Mouse (Mus musculus) embryonic facial prominence, embryonic 14.5 days (tissue): ENCODE measurements around the gene Samd10. TPM values are rescaled to one million over a fixed set of nuclear protein-coding genes. Genes with fewer than 3 reads are reported as not detected.

Source experiments
- ATAC-seq: fragments of 200-750 bp; cut with Nextera tagmentation; 2 replicates; pipeline ENCODE4 v1.8.0; 2017; ENCODE audit warnings: low read depth, moderate number of reproducible peaks, moderate TSS enrichment
- DNase-seq: peaks from one replicate; pipeline ENCODE4 v3.0.0-alpha.2; 2015; ENCODE audit warnings: low spot score
- H3K27ac ChIP-seq: fragments of 300-500 bp; sonication (generic); replicated peaks from 2 replicates; pipeline ENCODE4 v1.5.1; 2014; ENCODE audit warnings: low read depth, mild to moderate bottlenecking, low read length, moderate library complexity
- H3K27me3 ChIP-seq: fragments of 300-500 bp; sonication (generic); replicated peaks from 2 replicates; pipeline ENCODE4 v1.6.1; 2014; ENCODE audit warnings: low read length; ENCODE audit not compliant: control insufficient read depth, insufficient read depth
- H3K36me3 ChIP-seq: fragments of 300-500 bp; sonication (generic); 2 replicates; pipeline ENCODE4 v1.6.1; 2014; ENCODE audit warnings: low read length, mixed read lengths; ENCODE audit not compliant: control insufficient read depth, insufficient read depth
- H3K4me1 ChIP-seq: fragments of 300-500 bp; sonication (generic); 2 replicates; pipeline ENCODE4 v1.6.1; 2014; ENCODE audit warnings: antibody characterized with exemption, low read length; ENCODE audit not compliant: control insufficient read depth, insufficient read depth
- H3K4me2 ChIP-seq: fragments of 300-500 bp; sonication (generic); 2 replicates; pipeline ENCODE4 v1.6.1; 2014; ENCODE audit warnings: low read depth, mild to moderate bottlenecking, low read length, moderate library complexity, mixed read lengths
- H3K4me3 ChIP-seq: fragments of 300-500 bp; sonication (generic); 2 replicates; pipeline ENCODE4 v1.5.1; 2014; ENCODE audit warnings: low read depth, mild to moderate bottlenecking, low read length
- H3K9ac ChIP-seq: fragments of 300-500 bp; sonication (generic); 2 replicates; pipeline ENCODE4 v1.6.1; 2014; ENCODE audit warnings: low read depth, mild to moderate bottlenecking, low read length, moderate library complexity, mixed read lengths
- H3K9me3 ChIP-seq: fragments of 300-500 bp; sonication (generic); 2 replicates; pipeline ENCODE4 v1.6.1; 2016; ENCODE audit warnings: low read length; ENCODE audit not compliant: control insufficient read depth
- WGBS: fragments of 180-500 bp; shearing (Covaris S2); extraction: QIAGEN DNeasy Blood & Tissue Kit; methylation state at CpG from one replicate; pipeline ENCODE4 v1.1.7; 2014; 5-methylcytosine and 5-hydroxymethylcytosine counted together
- polyA plus RNA-seq: library from polyadenylated mRNA; unstranded; fragments of >200 nt; fragmentation: Nextera tagmentation; extraction: Ambion mirVana; gene quantifications from 2 replicates; pipeline ENCODE4 v1.2.1, GENCODE M21; 2014

The Samd10 gene
- polyA plus RNA-seq, 1 experiment from 2014 or later = 13.1 TPM

DNA sequence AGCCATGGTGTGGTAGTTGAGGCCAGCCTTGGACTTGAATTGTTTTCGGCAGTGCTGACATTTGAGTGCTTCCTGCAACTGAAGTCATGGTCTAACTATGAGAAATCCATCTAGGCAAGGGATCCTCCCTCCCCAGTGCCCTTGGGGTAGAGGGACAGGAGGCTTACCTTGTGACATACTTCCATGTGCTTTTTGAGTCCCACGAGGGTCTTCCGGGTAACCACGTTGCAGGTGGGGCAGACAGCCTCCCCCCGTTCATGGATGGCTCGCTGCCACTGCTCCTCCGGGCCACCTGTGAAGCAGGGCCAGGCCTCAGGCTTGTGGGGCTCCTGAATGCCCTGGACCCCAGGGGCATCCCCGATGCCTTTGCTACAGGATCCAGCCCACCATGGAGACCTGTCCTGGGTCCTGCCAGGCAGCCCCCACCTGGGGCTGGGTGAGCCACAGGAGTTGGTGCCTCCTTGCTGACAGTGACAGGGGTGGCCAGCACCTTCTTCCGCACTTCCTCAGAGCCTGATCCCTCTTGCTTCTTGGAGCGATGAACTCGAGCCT is 10.7 kb downstream of the Samd10 start:
- H3K4me3 ChIP-seq = no peak overlapping the region
- WGBS = 89% methylated on average over 11 of the region's 11 CpGs
- H3K27ac ChIP-seq = no peak overlapping the region
- H3K9ac ChIP-seq = no peak overlapping the region
- no peaks in the 10 kb centered on the region for H3K9me3 ChIP-seq
- H3K4me1 ChIP-seq = peaks cover 8% of the 10 kb centered on the region
- DNase-seq = no peak
- peaks cover 73% of the 10 kb centered on the region for H3K36me3 ChIP-seq
- no peak overlapping the region for H3K4me2 ChIP-seq
- no peak for ATAC-seq
- no peaks in the 10 kb centered on the region for H3K27me3 ChIP-seq

DNA sequence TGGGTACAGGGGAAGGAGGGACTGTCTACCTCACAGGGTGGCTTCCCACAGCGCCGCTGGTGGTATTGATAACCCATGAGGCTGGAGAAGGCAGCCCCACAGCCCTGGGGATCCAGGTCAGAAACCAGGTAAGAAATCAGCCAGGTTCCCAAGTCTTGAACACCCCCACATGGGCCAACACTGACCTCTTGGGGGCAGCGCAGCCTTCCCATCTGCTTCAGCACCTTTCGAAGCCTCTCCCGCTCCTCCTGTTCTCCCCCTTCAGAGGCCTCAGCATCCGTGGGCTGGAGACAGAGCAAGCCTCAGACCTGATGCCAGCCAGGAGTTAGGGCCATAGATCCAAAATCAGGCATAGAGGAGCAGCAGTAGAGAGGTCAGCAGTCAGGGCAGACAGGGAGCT is 11.2 kb downstream of the Samd10 start:
- H3K27me3 ChIP-seq = no peaks in the 10 kb centered on the region
- H3K4me2 ChIP-seq = no peak overlapping the region
- DNase-seq = no peak
- H3K9me3 ChIP-seq = no peaks in the 10 kb centered on the region
- no peak overlapping the region for H3K4me3 ChIP-seq
- H3K36me3 ChIP-seq = peaks cover 73% of the 10 kb centered on the region
- no peak overlapping the region for H3K9ac ChIP-seq
- peaks cover 5% of the 10 kb centered on the region; the same call in 1 of the 2 replicates for H3K4me1 ChIP-seq
- ATAC-seq = no peak
- WGBS = 86% methylated on average over 6 of the region's 6 CpGs
- no peak overlapping the region for H3K27ac ChIP-seq

DNA sequence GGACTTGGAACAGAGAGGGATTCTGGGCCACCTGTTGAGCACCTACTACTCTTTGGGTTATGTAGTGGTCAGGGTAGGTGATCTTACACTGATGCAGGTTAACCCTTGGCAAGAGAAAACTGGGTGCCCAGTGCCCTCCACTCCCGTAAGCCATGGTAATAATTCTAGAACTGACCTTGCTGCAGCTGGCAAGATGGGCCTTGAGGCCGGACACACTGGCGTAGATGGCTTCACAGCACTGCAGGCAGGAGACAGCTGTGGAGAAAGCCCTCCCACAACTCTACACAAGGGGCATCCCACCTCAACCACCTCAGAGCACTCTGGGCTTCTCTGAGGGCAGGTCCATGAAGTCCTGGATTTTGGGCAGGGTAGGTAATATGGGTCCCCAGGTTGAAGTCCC is 12.9 kb downstream of the Samd10 start:
- H3K4me1 ChIP-seq = 0 out of 2 replicates have a peak, but pooled peaks cover under 1% of the 10 kb centered on the region
- H3K9ac ChIP-seq = no peak overlapping the region
- no peaks in the 10 kb centered on the region for H3K27me3 ChIP-seq
- H3K9me3 ChIP-seq = no peaks in the 10 kb centered on the region
- no peak overlapping the region for H3K4me2 ChIP-seq
- no peak overlapping the region for H3K27ac ChIP-seq
- ATAC-seq (no peak), DNase-seq (no peak)
- WGBS = 92% methylated on average over 3 of the region's 3 CpGs
- no peak overlapping the region for H3K4me3 ChIP-seq
- H3K36me3 ChIP-seq = peaks cover 73% of the 10 kb centered on the region

DNA sequence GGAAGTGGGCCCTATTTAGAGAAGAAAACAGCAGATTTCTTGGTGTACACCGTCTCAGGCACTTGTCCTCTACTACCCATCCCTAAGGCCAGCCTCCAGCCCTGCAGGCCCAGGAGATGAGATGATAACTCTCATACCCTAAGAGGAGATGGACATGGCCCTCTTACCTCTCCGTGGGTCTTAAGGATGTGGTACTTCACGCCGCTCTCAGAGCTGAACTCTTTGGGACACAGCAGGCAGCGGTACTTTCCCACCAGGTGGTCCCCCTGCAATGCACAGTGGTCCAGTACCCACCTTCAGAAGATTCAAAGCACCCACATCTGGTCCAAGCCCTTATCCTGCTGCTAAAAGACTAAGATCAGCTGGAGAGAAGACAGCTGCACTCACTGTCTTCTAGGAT is 13.5 kb downstream of the Samd10 start:
- DNase-seq (no peak), ATAC-seq (no peak)
- Histone ChIP-seq H3K4me2 (no peak overlapping the region), H3K36me3 (peaks cover 71% of the 10 kb centered on the region), H3K4me1 (peaks cover 4% of the 10 kb centered on the region), H3K9me3 (no peaks in the 10 kb centered on the region), H3K27ac (no peak overlapping the region), H3K27me3 (no peaks in the 10 kb centered on the region), H3K9ac (no peak overlapping the region), H3K4me3 (no peak overlapping the region)
- WGBS = 93% methylated on average over 5 of the region's 5 CpGs

DNA sequence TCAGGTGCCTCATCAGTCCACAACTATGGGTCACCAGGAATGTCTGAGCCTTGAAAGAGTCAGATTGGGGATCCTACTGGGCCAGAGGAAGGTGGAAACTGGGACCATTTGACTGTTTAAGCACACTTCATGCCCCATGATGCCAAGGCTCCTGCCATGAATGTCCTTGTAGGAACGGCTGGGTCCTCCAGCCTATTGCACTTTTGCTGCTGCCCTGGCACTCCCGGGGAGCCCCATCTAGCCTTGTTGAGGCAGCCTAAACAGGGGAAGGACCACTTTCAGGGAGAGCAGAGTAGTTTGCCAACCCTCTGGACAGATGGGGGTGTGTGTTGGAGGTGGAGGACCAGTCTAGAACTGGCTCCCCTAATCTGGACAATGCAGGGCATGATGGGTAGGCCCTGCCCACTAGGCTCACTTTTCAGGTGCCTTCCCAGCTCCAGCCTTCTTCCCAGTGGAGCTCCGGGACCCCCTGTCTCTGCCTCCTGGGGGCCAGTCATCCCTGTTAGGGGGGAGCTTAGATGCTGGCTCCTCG is 14.5 kb downstream of the Samd10 start, which contains the start of gene Uckl1:
Uckl1 (minus strand) TSS at position 482 of the 532 bp plus-strand sequence.
- ATAC-seq (no peak), DNase-seq (no peak)
- peaks cover 61% of the 10 kb centered on the region for H3K36me3 ChIP-seq

GRCm38 (mm10) chr2:181583460-181584257 is 15.4 kb downstream of the Samd10 start:
- Histone ChIP-seq H3K4me3 (no peak overlapping the region), H3K4me2 (no peak overlapping the region), H3K36me3 (peaks cover 52% of the 10 kb centered on the region), H3K27ac (no peak overlapping the region), H3K9me3 (no peaks in the 10 kb centered on the region), H3K27me3 (no peaks in the 10 kb centered on the region), H3K9ac (no peak overlapping the region), H3K4me1 (peaks cover 10% of the 10 kb centered on the region)
- ATAC-seq = no peak
- no peak for DNase-seq
- whole genome bisulfite sequencing = 92% methylated on average over 3 of the region's 3 CpGs

More for the DNA sequence above, 14.5 kb downstream of the Samd10 start, which contains the start of gene Uckl1:
- H3K27ac ChIP-seq = no peak within 1 kb of the TSS
- H3K27me3 ChIP-seq = no peaks in the 10 kb centered on the region
- H3K4me3 ChIP-seq = no peak within 1 kb of the TSS
- H3K9ac ChIP-seq = no peak within 1 kb of the TSS
- H3K9me3 ChIP-seq = no peaks in the 10 kb centered on the region
- 92% methylated on average over 4 of the region's 4 CpGs for WGBS
- H3K4me1 ChIP-seq = peaks cover 10% of the 10 kb centered on the region
- H3K4me2 ChIP-seq = no peak within 1 kb of the TSS

DNA sequence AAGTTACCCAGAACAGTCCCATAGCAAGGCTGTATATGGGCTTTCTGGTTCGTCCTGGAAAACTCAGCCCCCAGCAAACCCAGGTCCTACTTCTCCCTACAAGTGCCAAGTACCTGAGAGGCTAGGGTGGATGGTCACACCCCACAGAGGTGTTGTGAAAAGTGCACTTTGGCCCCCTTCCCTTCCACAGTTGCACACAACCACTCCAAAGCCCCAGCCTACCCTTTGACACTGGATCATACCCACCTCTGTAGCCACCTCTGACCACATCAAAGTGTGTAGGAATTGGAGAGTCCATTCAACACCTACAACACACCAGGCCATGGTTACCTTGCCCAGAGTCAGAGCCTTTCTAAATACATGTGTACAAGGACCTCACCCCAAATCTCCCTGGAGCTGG is 16.1 kb downstream of the Samd10 start:
- H3K9me3 ChIP-seq = no peaks in the 10 kb centered on the region
- no peak overlapping the region for H3K9ac ChIP-seq
- H3K27ac ChIP-seq = no peak overlapping the region
- H3K4me2 ChIP-seq = no peak overlapping the region
- H3K36me3 ChIP-seq = peaks cover 45% of the 10 kb centered on the region
- WGBS = 91% methylated on average over 1 of the region's 1 CpGs
- no peak for ATAC-seq
- no peaks in the 10 kb centered on the region for H3K27me3 ChIP-seq
- no peak for DNase-seq
- H3K4me3 ChIP-seq = no peak overlapping the region
- H3K4me1 ChIP-seq = peaks cover 10% of the 10 kb centered on the region

DNA sequence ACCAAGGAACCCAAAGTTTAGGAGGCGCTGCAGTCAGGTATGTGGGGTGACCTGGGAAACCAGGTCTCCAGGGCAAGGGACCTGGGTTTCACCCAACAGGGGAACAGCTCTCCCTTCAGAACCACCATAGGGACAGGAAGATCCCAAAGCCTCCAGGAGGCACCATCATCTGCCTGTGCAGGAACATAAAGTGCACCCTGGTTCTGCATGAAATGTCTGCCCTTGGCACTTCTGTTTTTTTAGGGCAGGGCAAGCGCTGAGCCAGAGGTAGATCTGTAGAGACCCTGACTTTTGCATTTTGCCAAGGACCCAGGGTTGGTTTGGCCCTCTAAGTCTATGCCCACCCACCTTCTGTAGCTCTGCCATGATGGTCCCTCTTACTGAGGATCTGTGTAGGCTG is 16.7 kb downstream of the Samd10 start:
- Histone ChIP-seq H3K27me3 (no peaks in the 10 kb centered on the region), H3K4me3 (peak overlapping the region; percentile 81), H3K36me3 (peaks cover 39% of the 10 kb centered on the region), H3K27ac (no peak overlapping the region), H3K4me2 (peak overlapping the region; percentile 94), H3K9ac (no peak overlapping the region; the same call in 1 of the 2 replicates), H3K4me1 (peaks cover 10% of the 10 kb centered on the region), H3K9me3 (no peaks in the 10 kb centered on the region)
- no peak for ATAC-seq
- WGBS = 87% methylated on average over 2 of the region's 2 CpGs
- no peak for DNase-seq
